30 mouse cellular contexts compared by ENCODE assay signal in genomic region chr6:121139271-121139670, GRCm38 (mm10).
"Had no signal": no experiment of that assay in that cellular context is flagged by ENCODE, and none has a peak within 500 bp of the region (broad histone marks: within the 10 kb centered on the region; RNA-seq: fewer than 3 reads in every experiment).

No protein-coding gene starts in this region.

- H3K36me3 ChIP-seq: limb, embryonic 10.5 days; limb, embryonic 12.5 days; limb, embryonic 13.5 days; limb, embryonic 15.5 days; liver, embryonic 13.5 days; liver, embryonic 15.5 days; lung, embryonic 15.5 days; midbrain, embryonic 10.5 days; midbrain, embryonic 12.5 days; midbrain, embryonic 13.5 days; midbrain, embryonic 15.5 days; neural tube, embryonic 12.5 days had no signal

- H3K9ac ChIP-seq: limb, embryonic 12.5 days; limb, embryonic 13.5 days; limb, embryonic 15.5 days; liver, embryonic 13.5 days; liver, embryonic 14.5 days; liver, embryonic 15.5 days; liver, postnatal 0 days; lung, embryonic 14.5 days; lung, embryonic 15.5 days; midbrain, embryonic 12.5 days; midbrain, embryonic 13.5 days; midbrain, embryonic 15.5 days; neural tube, embryonic 12.5 days had no signal

- H3K4me3 ChIP-seq: limb, embryonic 10.5 days; limb, embryonic 12.5 days; limb, embryonic 13.5 days; limb, embryonic 15.5 days; liver, embryonic 13.5 days; liver, embryonic 15.5 days; lung, embryonic 15.5 days; megakaryocyte, embryonic 14.5 days; midbrain, embryonic 10.5 days; midbrain, embryonic 12.5 days; midbrain, embryonic 13.5 days; midbrain, embryonic 15.5 days; myocyte; neural tube, embryonic 12.5 days had no signal

- DNase-seq: left cerebral cortex, postnatal 4 days; liver; liver, embryonic 13.5 days; liver, postnatal 0 days; lung, adult 18-20 months; lung, adult 2 months; lung, embryonic 14.5 days; lung, postnatal 10 days; lung, postnatal 14 days; lung, postnatal 36 days; lung, postnatal 4 days; midbrain, embryonic 14.5 days had no signal

- H3K27me3 ChIP-seq: midbrain, embryonic 12.5 days; midbrain, embryonic 13.5 days; midbrain, embryonic 15.5 days; neural tube, embryonic 12.5 days had no signal

- H3K27ac ChIP-seq: limb, embryonic 10.5 days; limb, embryonic 12.5 days; limb, embryonic 13.5 days; limb, embryonic 15.5 days; liver, embryonic 13.5 days; liver, embryonic 14.5 days; liver, embryonic 15.5 days; lung, embryonic 15.5 days; macrophage; midbrain, embryonic 10.5 days; midbrain, embryonic 12.5 days; midbrain, embryonic 13.5 days; midbrain, embryonic 15.5 days; neural tube, embryonic 12.5 days had no signal

- H3K4me2 ChIP-seq: limb, embryonic 12.5 days; limb, embryonic 13.5 days; limb, embryonic 15.5 days; liver, embryonic 11.5 days; liver, embryonic 13.5 days; liver, embryonic 15.5 days; lung, embryonic 14.5 days; lung, embryonic 15.5 days; midbrain, embryonic 11.5 days; midbrain, embryonic 12.5 days; midbrain, embryonic 13.5 days; midbrain, embryonic 15.5 days; neural tube, embryonic 12.5 days had no signal

- H3K4me1 ChIP-seq: midbrain, embryonic 12.5 days; midbrain, embryonic 13.5 days; midbrain, embryonic 15.5 days had no signal

- ATAC-seq: liver, postnatal 0 days; midbrain, embryonic 13.5 days; midbrain, embryonic 15.5 days; midbrain, embryonic 16.5 days had no signal

- H3K9me3 ChIP-seq: limb, embryonic 10.5 days; limb, embryonic 12.5 days; limb, embryonic 13.5 days; limb, embryonic 15.5 days; liver, embryonic 13.5 days; liver, embryonic 15.5 days; lung, embryonic 15.5 days; megakaryocyte, embryonic 14.5 days; midbrain, embryonic 10.5 days; midbrain, embryonic 12.5 days; midbrain, embryonic 13.5 days; midbrain, embryonic 15.5 days; neural tube, embryonic 12.5 days had no signal
